Comparison of ENCODE assay signal across 11 mouse cellular contexts in the genomic region with DNA sequence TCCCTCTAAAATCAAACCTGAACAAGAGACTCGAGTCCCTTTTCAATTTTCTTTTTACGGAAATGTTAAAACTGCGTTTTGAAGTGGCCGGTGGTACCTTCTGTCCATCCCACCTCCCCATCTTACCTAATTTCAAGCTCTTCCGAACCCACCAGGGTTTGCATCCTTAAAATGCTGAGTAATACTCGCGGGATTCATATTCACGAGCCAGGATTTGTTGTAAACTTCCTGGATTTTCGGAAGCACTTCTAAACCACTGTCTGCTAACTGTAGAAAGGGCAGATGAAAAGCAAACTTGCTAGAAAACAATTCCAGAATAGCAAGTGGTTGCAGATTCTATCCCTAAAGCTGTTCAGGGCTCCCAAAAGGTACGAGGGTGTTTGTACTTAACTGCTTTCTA. TPM values are rescaled to one million over a fixed set of nuclear protein-coding genes. Genes with fewer than 3 reads are reported as not detected.
DNase-seq lines count a peak whose midpoint lies in the region; ATAC-seq and TF ChIP-seq lines count a peak whose summit lies in the region.
"Had no signal": no experiment of that assay in that cellular context is flagged by ENCODE, and none has a peak within 500 bp of the region (broad histone marks: within the 10 kb centered on the region; RNA-seq: fewer than 3 reads in every experiment).

A gene (minus strand): TSS at position 362 of the 400 bp plus-strand sequence.

- no peaks in the 10 kb centered on the region for H3K9me3 ChIP-seq in kidney, embryonic 15.5 days (replicated peaks)
- H3K9me3 ChIP-seq in embryonic facial prominence, embryonic 13.5 days, result no peaks in the 10 kb centered on the region
- H3K9me3 ChIP-seq in intestine, embryonic 15.5 days, result no peaks in the 10 kb centered on the region
- H3K9me3 ChIP-seq in midbrain, postnatal 0 days (ENCODE audit: low read length), result no peaks in the 10 kb centered on the region

- H3K36me3 ChIP-seq in kidney, embryonic 15.5 days, result no peaks in the 10 kb centered on the region
- no peaks in the 10 kb centered on the region for H3K36me3 ChIP-seq in embryonic facial prominence, embryonic 13.5 days
- H3K36me3 ChIP-seq in intestine, embryonic 15.5 days, result no peaks in the 10 kb centered on the region
- H3K36me3 ChIP-seq in midbrain, postnatal 0 days (ENCODE audit: insufficient read depth, low read length), result peaks cover 4% of the 10 kb centered on the region; the same call in 1 of the 2 replicates

- H3K4me3 ChIP-seq in kidney, embryonic 15.5 days (replicated peaks), result peak within 1 kb of the TSS; percentile 47
- H3K4me3 ChIP-seq in embryonic facial prominence, embryonic 13.5 days, result peak within 1 kb of the TSS; percentile 60
- peak within 1 kb of the TSS; percentile 63 for H3K4me3 ChIP-seq in intestine, embryonic 15.5 days (replicated peaks)
- peak within 1 kb of the TSS; percentile 45 for H3K4me3 ChIP-seq in midbrain, postnatal 0 days (ENCODE audit: low read depth, low read length)

- no peak for ATAC-seq in kidney, embryonic 15.5 days (replicated peaks; ENCODE audit: low FRiP score)
- ATAC-seq in embryonic facial prominence, embryonic 13.5 days (ENCODE audit: insufficient number of reproducible peaks, insufficient read depth, low FRiP score, low TSS enrichment, low read depth), result no peak
- no peak for ATAC-seq in intestine, embryonic 15.5 days
- no peak for ATAC-seq in midbrain, postnatal 0 days (ENCODE audit: low FRiP score)

- no peak for DNase-seq in kidney, postnatal 4 days
- no peak for DNase-seq in midbrain, postnatal 0 days (ENCODE audit: low spot score)
- no peak for DNase-seq in yolk sac, embryonic 10.5 days (ENCODE audit: low spot score)
- DNase-seq in T-cell, adult 2 months (ENCODE audit: low spot score), result no peak
- no peak for DNase-seq in right cerebral cortex, postnatal 25 days
- DNase-seq: cerebellum, adult 18-20 months had no signal

- peak within 1 kb of the TSS; percentile 86 for H3K4me2 ChIP-seq in kidney, embryonic 15.5 days
- peak within 1 kb of the TSS; percentile 97 for H3K4me2 ChIP-seq in embryonic facial prominence, embryonic 13.5 days
- peak within 1 kb of the TSS; percentile 99 for H3K4me2 ChIP-seq in intestine, embryonic 15.5 days (replicated peaks)
- peak within 1 kb of the TSS; percentile 80 for H3K4me2 ChIP-seq in midbrain, postnatal 0 days (ENCODE audit: low read depth, low read length, poor library complexity, severe bottlenecking)

- no peak within 1 kb of the TSS for H3K9ac ChIP-seq in kidney, embryonic 15.5 days
- H3K9ac ChIP-seq in embryonic facial prominence, embryonic 13.5 days, result peak within 1 kb of the TSS; percentile 82
- peak within 1 kb of the TSS; percentile 56 for H3K9ac ChIP-seq in intestine, embryonic 15.5 days
- 0 out of 2 replicates have a peak within 1 kb of the TSS, but pooled peaks have one; percentile 1 for H3K9ac ChIP-seq in midbrain, postnatal 0 days (replicated peaks; ENCODE audit: low read length, poor library complexity, severe bottlenecking)

- H3K27me3 ChIP-seq in kidney, embryonic 15.5 days, result peaks cover 94% of the 10 kb centered on the region
- peaks cover 74% of the 10 kb centered on the region for H3K27me3 ChIP-seq in embryonic facial prominence, embryonic 13.5 days
- peaks cover 38% of the 10 kb centered on the region for H3K27me3 ChIP-seq in intestine, embryonic 15.5 days (replicated peaks)
- peaks cover 22% of the 10 kb centered on the region for H3K27me3 ChIP-seq in midbrain, postnatal 0 days (ENCODE audit: insufficient read depth, low read length)

- no peak within 1 kb of the TSS for H3K27ac ChIP-seq in kidney, embryonic 15.5 days
- H3K27ac ChIP-seq in embryonic facial prominence, embryonic 13.5 days, result peak within 1 kb of the TSS; percentile 75; the same call in 1 of the 2 replicates
- peak within 1 kb of the TSS; percentile 62; the same call in 1 of the 2 replicates for H3K27ac ChIP-seq in intestine, embryonic 15.5 days
- H3K27ac ChIP-seq in midbrain, postnatal 0 days (ENCODE audit: low read depth, low read length), result no peak within 1 kb of the TSS

- 9% methylated on average over 10 of the region's 10 CpGs for WGBS in kidney, embryonic 15.5 days
- WGBS in embryonic facial prominence, embryonic 13.5 days, result 8% methylated on average over 10 of the region's 10 CpGs
- WGBS in intestine, embryonic 15.5 days, result 10% methylated on average over 10 of the region's 10 CpGs
- 18% methylated on average over 10 of the region's 10 CpGs for WGBS in midbrain, postnatal 0 days

- peaks cover 27% of the 10 kb centered on the region for H3K4me1 ChIP-seq in kidney, embryonic 15.5 days
- H3K4me1 ChIP-seq in embryonic facial prominence, embryonic 13.5 days, result peaks cover 36% of the 10 kb centered on the region
- H3K4me1 ChIP-seq in intestine, embryonic 15.5 days (replicated peaks), result peaks cover 18% of the 10 kb centered on the region
- H3K4me1 ChIP-seq in midbrain, postnatal 0 days (ENCODE audit: insufficient read depth, low read length), result peaks cover 2% of the 10 kb centered on the region; the same call in 1 of the 2 replicates

- no peak for TF ChIP-seq CTCF in midbrain, postnatal 0 days (IDR thresholded peaks at IDR 0.05)

RNA-seq across cellular contexts. Expression of the gene that starts here (rescaled TPM):
- 0.09 and 0.35 TPM in 2 replicates for polyA plus RNA-seq in kidney, embryonic 15.5 days (2015; fragmentation: Nextera tagmentation; extraction: Ambion mirVana)
- 1.8 and 1.9 TPM in 2 replicates for polyA plus RNA-seq in embryonic facial prominence, embryonic 13.5 days (2015; fragmentation: Nextera tagmentation; extraction: Ambion mirVana)
- polyA plus RNA-seq in intestine, embryonic 15.5 days (2015; fragmentation: Nextera tagmentation; extraction: Ambion mirVana), result 1.9 and 2.2 TPM in 2 replicates
- total RNA-seq in midbrain, postnatal 0 days (2014; rRNA removed), result 0.60 and 1.8 TPM in 2 replicates
- polyA plus RNA-seq in midbrain, postnatal 0 days (2015; fragmentation: Nextera tagmentation; extraction: Ambion mirVana), result 0.54 and 0.87 TPM in 2 replicates
- total RNA-seq: megakaryocyte-erythroid progenitor cell, adult 5-6 weeks; MEL had no signal

Comparison
In these comparisons a context has a peak if more than half of its experiments do, and no peak if none do; other contexts are left out.
1. H3K27ac ChIP-seq: peak in embryonic facial prominence, embryonic 13.5 days (single experiment) and intestine, embryonic 15.5 days (single experiment); none in kidney, embryonic 15.5 days (single experiment) and midbrain, postnatal 0 days (single experiment).
2. Peak in every context shown above with its lines, with median percentiles within 50 percentile points of each other: H3K4me2 ChIP-seq and H3K4me3 ChIP-seq.